Mouse (Mus musculus) urinary bladder, adult 2 months (tissue): ENCODE measurements around the gene Wdr24. TPM values are rescaled to one million over a fixed set of nuclear protein-coding genes. Genes with fewer than 3 reads are reported as not detected.
A peak's percentile ranks its signal among the peaks of the same experiment; 100 is the strongest.

Source experiments
- DNase-seq: peaks from one replicate; pipeline ENCODE4 v3.0.0; 2022; ENCODE audit warnings: low spot score
- polyA plus RNA-seq: library from polyadenylated mRNA; depleted of rRNA; stranded (reverse); fragments of >200 nt; gene quantifications from 2 replicates; pipeline ENCODE4 v1.2.3, GENCODE M21; 2012; rRNA removed

Gene Wdr24
- polyA plus RNA-seq = 23.2 and 27.6 TPM in 2 replicates

- DNase-seq = no peak
These were observed at the start of gene Wdr24 for GRCm38 (mm10) chr17:25823452-25823851. TSS of gene Wdr24 (plus strand) at chr17:25823627.

GRCm38 (mm10) chr17:25775318-25776062 lies 47.9 kb upstream of the Wdr24 start:
- DNase-seq = no peak

GRCm38 (mm10) chr17:25777948-25778347 lies 45.5 kb upstream of the Wdr24 start:
- DNase-seq = no peak

GRCm38 (mm10) chr17:25781339-25781738 lies 42.1 kb upstream of the Wdr24 start:
- DNase-seq = no peak

GRCm38 (mm10) chr17:25783086-25783485 lies 40.3 kb upstream of the Wdr24 start:
- DNase-seq = no peak

DNA sequence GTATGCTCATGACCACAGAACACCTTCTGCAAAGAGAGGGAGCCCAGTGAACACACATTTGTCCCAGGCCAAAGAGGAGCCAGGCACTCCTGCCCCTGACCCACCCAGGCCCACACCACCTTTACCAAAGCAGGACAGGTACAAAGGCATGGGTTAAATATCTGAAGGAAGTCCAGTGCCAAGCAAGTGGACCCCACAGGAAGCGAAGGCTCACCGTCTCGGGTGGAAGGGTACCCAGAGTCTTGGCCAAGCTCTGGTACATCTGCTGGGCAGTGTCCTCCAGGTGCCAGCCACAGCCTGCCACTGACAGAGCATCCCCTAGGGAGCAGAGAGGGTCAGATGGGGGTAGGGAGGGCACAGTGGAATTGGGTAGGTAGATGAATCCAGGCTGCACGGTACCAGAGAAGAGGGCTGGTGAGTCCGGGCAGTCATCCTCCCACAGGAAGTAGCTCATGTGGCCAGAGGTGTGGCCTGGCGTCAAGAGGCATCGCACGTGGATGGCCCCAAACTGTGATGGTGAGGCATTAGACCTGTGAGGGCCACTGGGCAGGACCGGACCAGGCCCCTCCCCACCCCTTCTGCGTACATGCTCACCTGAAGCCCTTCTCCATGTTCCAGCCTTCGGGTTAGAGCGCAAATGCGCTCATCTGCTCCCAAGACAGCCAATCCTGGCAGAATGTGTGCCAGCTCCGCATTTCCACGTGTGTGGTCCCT lies 39.4 kb upstream of the Wdr24 start:
- no peak for DNase-seq

GRCm38 (mm10) chr17:25785281-25785745 lies 38.1 kb upstream of the Wdr24 start, which contains the start of gene Haghl:
TSS of gene Haghl (minus strand) at chr17:25785673.
- DNase-seq = peak; percentile 93

GRCm38 (mm10) chr17:25786280-25786679 lies 37.1 kb upstream of the Wdr24 start, which contains the start of gene Ccdc78:
TSS of gene Ccdc78 (plus strand) at chr17:25786580.
- no peak for DNase-seq

DNA sequence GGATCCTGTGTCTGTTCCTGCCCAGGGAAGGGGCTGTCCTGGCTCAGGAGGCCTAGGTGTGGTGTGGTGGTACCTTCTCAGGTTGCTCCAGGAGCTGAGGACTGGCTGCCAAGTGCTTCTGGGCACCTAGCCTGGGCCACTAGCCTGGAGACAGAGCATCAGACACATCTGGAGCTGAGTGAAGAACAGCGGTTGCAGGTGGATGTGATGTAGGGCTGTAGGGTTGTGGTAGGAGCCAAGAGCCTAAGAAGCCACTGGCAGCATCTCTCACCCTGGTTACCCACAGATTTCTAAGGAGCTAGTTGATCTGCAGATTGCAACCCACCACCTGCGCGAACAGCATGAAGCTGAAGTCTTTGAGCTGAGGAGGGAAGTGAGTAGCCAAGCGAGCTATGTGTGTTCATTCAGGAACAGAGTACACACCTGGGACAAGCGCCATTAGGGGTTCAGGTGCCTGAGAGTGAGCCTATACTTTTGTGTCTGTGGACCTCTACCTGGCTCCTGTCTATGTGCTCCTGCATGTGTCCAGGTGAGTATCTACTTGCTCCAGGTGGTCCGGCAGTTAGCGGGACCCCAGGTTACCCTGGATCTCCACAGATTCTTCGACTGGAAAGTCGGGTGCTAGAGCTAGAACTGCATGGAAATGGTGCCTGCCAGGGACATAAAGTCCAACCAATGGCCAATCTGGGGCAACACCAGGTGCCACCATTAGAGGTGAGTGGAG lies 36.5 kb upstream of the Wdr24 start:
- no peak for DNase-seq

DNA sequence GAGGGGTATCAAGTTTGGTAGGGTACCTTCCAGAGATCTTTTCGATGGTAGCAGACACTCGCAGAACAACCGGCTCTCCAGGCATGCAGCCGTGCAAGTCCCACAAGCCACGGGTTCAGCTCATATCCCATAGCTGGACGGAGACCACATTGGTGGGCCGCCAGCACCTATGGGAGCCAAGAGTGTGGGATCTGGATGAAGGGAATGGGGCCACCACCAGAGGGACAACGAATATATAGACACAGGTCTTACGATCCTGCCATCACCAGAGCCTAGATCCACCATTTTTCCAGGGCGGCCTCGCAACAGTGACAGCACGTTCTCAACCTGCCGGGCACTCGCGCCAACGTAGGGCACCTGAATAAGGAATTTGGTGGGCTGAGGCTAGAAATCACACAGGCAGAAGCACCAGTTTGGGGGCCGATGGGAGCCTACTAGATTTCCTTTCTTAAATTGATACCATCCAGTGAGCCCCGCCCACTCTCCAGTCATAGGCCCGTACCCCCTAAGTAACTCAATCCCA lies 32.0 kb upstream of the Wdr24 start:
- DNase-seq = no peak

DNA sequence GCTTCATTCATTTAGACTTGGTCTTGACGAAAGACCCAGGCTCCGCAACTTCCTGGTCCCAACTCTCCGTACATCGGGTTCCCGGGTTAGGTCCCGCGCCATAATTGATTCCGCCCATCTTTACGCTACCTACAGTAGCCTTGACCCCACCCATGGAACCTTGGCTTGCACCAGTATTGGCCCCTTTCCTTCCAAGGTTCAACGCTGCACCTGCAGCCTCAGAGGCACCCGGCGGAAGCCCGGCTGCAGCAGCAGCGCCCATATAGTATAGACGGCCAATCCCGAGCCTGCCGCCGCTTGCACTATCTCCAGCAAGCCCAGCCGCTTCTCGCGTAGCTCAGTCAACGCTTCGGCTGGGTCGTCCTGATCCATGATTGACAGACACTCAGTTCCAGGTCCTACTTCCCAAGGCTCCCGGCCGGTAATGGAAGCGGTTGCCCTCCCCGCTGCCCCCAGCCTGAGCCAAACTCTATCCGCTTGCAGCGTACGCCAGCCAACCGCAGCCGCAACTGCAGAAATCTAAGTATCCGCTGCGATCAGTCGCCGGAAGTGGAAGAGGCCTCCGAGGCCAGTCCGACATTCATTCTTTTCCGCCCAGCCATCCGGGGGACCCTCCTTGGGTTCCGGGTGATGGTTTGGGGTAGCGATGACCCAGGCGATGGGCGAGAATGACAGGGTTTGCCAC lies 31.4 kb upstream of the Wdr24 start:
- peak; percentile 68 for DNase-seq

DNA sequence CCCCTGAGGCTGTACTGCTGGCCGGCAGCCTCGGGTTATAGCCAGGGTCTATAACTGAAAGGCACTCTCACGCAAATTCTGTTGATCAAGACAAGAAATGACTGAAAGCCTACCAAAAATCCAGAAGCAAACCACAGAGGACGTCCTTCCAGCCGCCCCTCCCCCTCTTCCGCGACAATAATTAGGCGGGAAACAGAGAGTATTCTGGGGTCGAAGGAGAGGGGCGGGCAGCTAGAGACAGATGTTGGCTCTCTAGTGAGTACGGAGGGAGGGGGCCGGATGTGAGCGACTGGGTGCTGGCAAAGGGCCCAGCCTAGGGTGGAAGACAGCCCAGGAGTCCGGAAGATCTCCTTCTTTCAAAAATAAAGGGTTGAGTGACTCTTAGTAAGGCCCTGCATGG lies 30.8 kb upstream of the Wdr24 start, which contains the start of gene Fam173a:
Gene Fam173a, minus strand, starts transcription at position 287 of the 400 bp plus-strand sequence.
- DNase-seq = no peak

GRCm38 (mm10) chr17:25794197-25794596 lies 29.2 kb upstream of the Wdr24 start:
- no peak for DNase-seq

DNA sequence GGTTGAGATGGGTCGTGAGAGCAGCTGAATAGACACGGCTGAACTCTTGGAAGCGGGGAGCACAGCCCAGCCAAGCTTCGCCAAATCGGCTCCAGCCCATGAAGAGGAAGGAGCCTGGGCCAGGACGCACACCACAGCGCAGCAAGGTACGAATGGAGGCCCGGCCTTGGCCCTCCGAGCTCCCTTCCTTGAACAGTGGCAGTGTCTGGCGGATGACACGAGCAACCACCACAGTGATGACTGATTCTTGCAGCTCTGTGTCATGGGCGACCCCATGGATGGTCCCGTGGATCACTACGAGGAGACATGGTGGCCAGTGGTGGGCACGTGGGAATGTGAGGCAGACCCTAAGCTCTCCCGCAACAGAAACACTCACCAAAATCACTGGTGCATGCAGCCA lies 28.4 kb upstream of the Wdr24 start:
- no peak for DNase-seq

- DNase-seq = no peak
These were observed 27.8 kb upstream of the Wdr24 start, which contains the start of gene AC134908.4 for GRCm38 (mm10) chr17:25795609-25796092. TSS of gene AC134908.4 (minus strand) at chr17:25795659.

GRCm38 (mm10) chr17:25796211-25796771 lies 27.1 kb upstream of the Wdr24 start:
- no peak for DNase-seq

DNA sequence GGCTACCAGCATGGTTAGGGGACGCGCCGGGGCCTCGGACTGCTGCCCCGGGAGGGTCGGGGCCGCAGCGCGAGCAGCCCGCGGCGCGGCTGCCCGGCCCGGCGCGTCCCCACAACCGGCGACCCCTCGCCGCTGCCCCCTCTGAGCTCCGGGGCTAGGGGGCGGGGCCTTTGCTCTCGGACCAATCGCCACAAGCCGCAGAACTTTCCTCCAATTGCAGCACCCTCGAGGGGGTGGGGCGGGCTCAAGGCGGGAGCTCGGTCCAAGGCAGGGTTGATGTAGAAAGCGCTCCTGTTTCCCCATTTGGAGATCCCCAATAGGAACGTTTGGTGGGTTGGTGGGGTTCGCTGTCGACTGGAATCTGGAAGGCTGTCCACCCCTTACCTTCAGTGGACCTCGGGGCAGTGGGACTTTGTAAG lies 26.5 kb upstream of the Wdr24 start, which contains the start of gene Metrn:
Gene Metrn, minus strand, starts transcription at position 186 of the 419 bp plus-strand sequence.
- peak; percentile 67 for DNase-seq

- no peak for DNase-seq
These were observed 22.4 kb upstream of the Wdr24 start for GRCm38 (mm10) chr17:25801029-25801428.

GRCm38 (mm10) chr17:25802825-25803517 lies 20.5 kb upstream of the Wdr24 start:
- no peak for DNase-seq

- DNase-seq = no peak
These were observed 16.9 kb upstream of the Wdr24 start for GRCm38 (mm10) chr17:25806507-25806906.
